Mouse (Mus musculus): ENCODE measurements around the gene Stoml1. TPM values are rescaled to one million over a fixed set of nuclear protein-coding genes. Genes with fewer than 3 reads are reported as not detected.

Stoml1 gene
- total and polyA plus RNA-seq, 3 experiments, result 6.4 to 8.7 TPM; not detected in 1

- Histone ChIP-seq H3K79me2 (ENCODE audit: control insufficient read depth, insufficient read depth, low read length, poor library complexity) (no peaks in the 10 kb centered on the region), H3K27ac (ENCODE audit: control insufficient read depth, low read depth, low read length) (no peak overlapping the region), H3K4me1 (ENCODE audit: control insufficient read depth in 1 of 2, insufficient read depth in 2 of 2, low read length in 2 of 2) (peaks cover 18 to 21% of the 10 kb centered on the region in 2 experiments), H3K9me3 (replicated peaks; ENCODE audit: insufficient read depth, low read length) (no peaks in the 10 kb centered on the region), H3K4me3 (ENCODE audit: control insufficient read depth in 1 of 2, insufficient read depth in 1 of 2, low read depth in 2 of 2, low read length in 2 of 2) (no peak overlapping the region), H3K9ac (ENCODE audit: control insufficient read depth, low read depth, low read length, poor library complexity, severe bottlenecking) (no peak overlapping the region), H3K27me3 (ENCODE audit: control insufficient read depth in 1 of 2, insufficient read depth in 2 of 2, low read length in 2 of 2) (no peaks in the 10 kb centered on the region), H3K36me3 (ENCODE audit: control insufficient read depth in 1 of 2, insufficient read depth in 2 of 2, low read length in 2 of 2) (peaks cover 0 to 9% of the 10 kb centered on the region in 2 experiments; a peak in 2 of 4 replicates)
- DNase-seq (ENCODE audit: low read depth, low spot score), result peak; percentile 39
- TF ChIP-seq JUND (IDR thresholded peaks at IDR 0.05; ENCODE audit: low read depth, low read length) (no peak), MAFK (IDR thresholded peaks at IDR 0.05; ENCODE audit: borderline replicate concordance, low read depth, low read length) (no peak), BHLHE40 (IDR thresholded peaks at IDR 0.05; ENCODE audit: borderline replicate concordance, low read depth, low read length) (no peak), USF1 (IDR thresholded peaks at IDR 0.05; ENCODE audit: low read depth, low read length) (no peak), MXI1 (IDR thresholded peaks at IDR 0.05; ENCODE audit: low read depth, low read length) (no peak; the same call in 1 of the 2 replicates), EP300 (IDR thresholded peaks at IDR 0.05; ENCODE audit: low read depth in 1 of 2, low read length in 2 of 2) (peak in 1 of 2 experiments; percentile 37; a peak in 2 of 4 replicates), ZMIZ1 (IDR thresholded peaks at IDR 0.05; ENCODE audit: low read depth, low read length) (no peak), POLR2A (IDR thresholded peaks at IDR 0.05; ENCODE audit: control insufficient read depth in 1 of 2, insufficient read depth in 1 of 2, low read depth in 1 of 2, low read length in 2 of 2, poor library complexity in 1 of 2) (no peak), USF2 (IDR thresholded peaks at IDR 0.05; ENCODE audit: borderline replicate concordance in 1 of 2, insufficient read depth in 1 of 2, low read depth in 1 of 2, low read length in 2 of 2) (no peak), TAL1 (IDR thresholded peaks at IDR 0.05; ENCODE audit: low read length) (peak; percentile 44; the same call in 1 of the 2 replicates), ZNF384 (IDR thresholded peaks at IDR 0.05; ENCODE audit: low read depth, low read length) (no peak), ZKSCAN1 (IDR thresholded peaks at IDR 0.05; ENCODE audit: low read depth, low read length) (no peak), NRF1 (IDR thresholded peaks at IDR 0.05; ENCODE audit: insufficient read depth, low read depth, low read length, poor library complexity, severe bottlenecking) (no peak), TCF12 (IDR thresholded peaks at IDR 0.05; ENCODE audit: low read depth, low read length) (no peak), POLR2AphosphoS5 (IDR thresholded peaks at IDR 0.05; ENCODE audit: borderline replicate concordance, low read depth, low read length) (no peak), ELF1 (IDR thresholded peaks at IDR 0.05; ENCODE audit: low read depth, low read length) (no peak), RAD21 (IDR thresholded peaks at IDR 0.05; ENCODE audit: low read depth, low read length) (no peak), MAZ (IDR thresholded peaks at IDR 0.05; ENCODE audit: low read depth, low read length) (no peak), E2F4 (IDR thresholded peaks at IDR 0.05; ENCODE audit: borderline replicate concordance, low read depth, low read length) (no peak), MYB (IDR thresholded peaks at IDR 0.05; ENCODE audit: low read depth, low read length) (no peak), SMC3 (IDR thresholded peaks at IDR 0.05; ENCODE audit: low read depth, low read length) (no peak), SIN3A (IDR thresholded peaks at IDR 0.05; ENCODE audit: low read length) (0 out of 2 replicates have a peak, but pooled peaks have one; percentile 28), KAT2A (conservative IDR thresholded peaks at IDR 0.05; ENCODE audit: low read depth, low read length) (no peak), MEF2A (IDR thresholded peaks at IDR 0.05; ENCODE audit: extremely low read depth, insufficient replicate concordance, low read depth, low read length, poor library complexity, severe bottlenecking) (no peak), CTCF (IDR thresholded peaks at IDR 0.05 in 2 of 3, conservative IDR thresholded peaks at IDR 0.05 in 1 of 3; ENCODE audit: control insufficient read depth in 1 of 3, insufficient read depth in 1 of 3, low read depth in 2 of 3, low read length in 3 of 3, poor library complexity in 1 of 3, severe bottlenecking in 1 of 3) (no peak), RCOR1 (IDR thresholded peaks at IDR 0.05; ENCODE audit: low read depth, low read length) (no peak), MAX (IDR thresholded peaks at IDR 0.05; ENCODE audit: low read length) (no peak; the same call in 1 of the 2 replicates), POLR2AphosphoS2 (IDR thresholded peaks at IDR 0.05; ENCODE audit: low read length) (no peak), ZC3H11A (IDR thresholded peaks at IDR 0.05; ENCODE audit: low read depth, low read length) (no peak), MYC (IDR thresholded peaks at IDR 0.05; ENCODE audit: low read depth, low read length) (0 out of 2 replicates have a peak, but pooled peaks have one; percentile 3), NELFE (IDR thresholded peaks at IDR 0.05; ENCODE audit: low read depth, low read length) (no peak), TBP (IDR thresholded peaks at IDR 0.05; ENCODE audit: low read depth, low read length) (no peak), ETS1 (IDR thresholded peaks at IDR 0.05; ENCODE audit: low read depth, low read length) (peak; percentile 12; the same call in 1 of the 2 replicates), GATA1 (IDR thresholded peaks at IDR 0.05; ENCODE audit: low read depth, low read length) (no peak), UBTF (IDR thresholded peaks at IDR 0.05; ENCODE audit: borderline replicate concordance, insufficient read depth, low read depth, low read length) (no peak), CHD1 (IDR thresholded peaks at IDR 0.05; ENCODE audit: low read depth, low read length) (no peak), GABPA (IDR thresholded peaks at IDR 0.05; ENCODE audit: low read depth, low read length) (no peak), CHD2 (IDR thresholded peaks at IDR 0.05; ENCODE audit: low read length) (no peak)
Observed at GRCm38 (mm10) chr9:58265368-58265767, 12.4 kb downstream of the Stoml1 start.

Measured in MEL (cell line).